Mouse (Mus musculus) WW6 (cell line): ENCODE measurements around the gene Cacna1s.

ENCODE experiments used
- DNase-seq: peaks from one replicate; pipeline ENCODE4 v3.0.0-alpha.2; 2013; ENCODE audit warnings: low read depth, low spot score

Cacna1s gene

GRCm38 (mm10) chr1:136051465-136051864 is 1.1 kb upstream of the Cacna1s start:
- DNase-seq, result no peak

- DNase-seq, result no peak
Measured at GRCm38 (mm10) chr1:136055771-136056170, 3.2 kb downstream of the Cacna1s start.

DNA sequence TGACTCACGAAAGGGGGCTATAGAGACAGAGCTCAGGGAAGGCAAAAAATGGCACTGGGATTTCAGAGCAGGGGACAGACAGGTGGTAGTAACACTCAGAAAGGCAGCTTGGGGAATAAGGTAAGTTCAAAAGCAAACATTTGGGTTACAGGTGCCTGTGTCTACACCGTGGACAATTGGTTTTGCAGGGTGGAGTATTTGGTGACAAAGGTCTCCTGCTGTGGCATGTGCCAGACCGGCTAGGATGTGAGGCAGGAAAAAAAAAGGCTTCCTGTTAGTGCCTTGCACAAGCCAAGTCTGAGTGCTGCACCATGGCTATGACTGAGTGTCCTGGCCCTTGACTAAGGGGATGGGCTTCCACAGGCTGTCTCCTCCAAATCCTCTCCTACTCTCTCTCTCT is 6.0 kb downstream of the Cacna1s start:
- no peak for DNase-seq

- no peak for DNase-seq
Measured at GRCm38 (mm10) chr1:136061041-136061789, 8.7 kb downstream of the Cacna1s start.

DNA sequence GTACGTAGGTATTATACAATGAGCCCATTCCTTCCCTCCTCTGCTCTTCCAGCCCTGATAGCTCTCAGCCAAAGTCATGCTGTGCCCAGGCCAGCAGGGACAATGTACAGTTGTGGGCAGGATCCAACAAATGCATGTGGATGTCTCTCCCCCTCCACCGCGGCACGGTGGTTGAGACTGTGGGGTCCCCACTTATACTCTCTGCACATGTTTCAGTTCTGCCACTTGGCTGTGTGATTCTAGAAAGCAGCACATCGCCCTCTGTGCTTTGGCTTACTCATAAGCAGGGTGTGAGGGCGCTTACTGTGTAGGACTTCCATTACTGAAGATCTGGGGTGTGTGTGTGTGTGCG is 9.2 kb downstream of the Cacna1s start:
- no peak for DNase-seq

DNA sequence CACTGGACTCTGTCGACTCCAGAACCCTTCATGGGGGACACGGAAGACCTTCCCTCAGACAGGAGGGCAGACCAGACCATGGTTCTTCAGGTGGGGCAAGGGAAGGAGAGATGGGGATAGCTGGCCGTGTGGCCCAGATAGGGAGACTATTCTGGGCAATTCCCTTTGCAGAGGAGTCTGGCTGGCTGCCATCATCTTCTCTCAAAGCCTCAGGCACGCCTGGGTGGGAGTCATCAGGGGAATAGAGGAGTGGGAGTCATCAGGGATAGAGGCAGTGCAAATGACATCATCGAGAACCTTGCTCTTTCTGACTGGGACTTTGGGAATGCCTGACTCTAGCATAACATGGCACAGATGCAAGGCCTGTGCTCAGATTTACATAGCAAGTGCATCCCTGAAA is 11.4 kb downstream of the Cacna1s start:
- no peak for DNase-seq

GRCm38 (mm10) chr1:136066621-136067020 is 14.1 kb downstream of the Cacna1s start:
- no peak for DNase-seq

- DNase-seq, result no peak
Measured at GRCm38 (mm10) chr1:136067579-136067978, 15.0 kb downstream of the Cacna1s start.

DNA sequence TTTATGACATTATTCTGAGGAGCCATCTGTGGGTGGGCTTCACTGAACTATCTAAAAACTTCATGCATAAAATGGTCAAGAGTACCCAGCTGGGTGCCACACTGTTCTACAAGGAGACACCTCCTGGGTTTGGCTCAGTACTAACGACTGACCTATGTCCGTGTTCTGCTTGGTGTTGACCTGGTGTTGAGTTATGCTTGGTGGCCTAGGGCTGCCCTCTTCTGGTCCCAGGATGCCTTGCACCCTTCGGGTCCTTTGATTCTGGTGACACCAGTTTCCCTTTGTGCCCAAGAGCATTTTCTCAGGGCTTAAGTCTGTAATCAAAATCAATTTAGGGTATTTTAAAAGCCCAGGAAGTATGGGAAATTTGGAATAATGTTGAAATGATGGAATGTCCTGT is 23.5 kb downstream of the Cacna1s start:
- DNase-seq, result no peak

DNA sequence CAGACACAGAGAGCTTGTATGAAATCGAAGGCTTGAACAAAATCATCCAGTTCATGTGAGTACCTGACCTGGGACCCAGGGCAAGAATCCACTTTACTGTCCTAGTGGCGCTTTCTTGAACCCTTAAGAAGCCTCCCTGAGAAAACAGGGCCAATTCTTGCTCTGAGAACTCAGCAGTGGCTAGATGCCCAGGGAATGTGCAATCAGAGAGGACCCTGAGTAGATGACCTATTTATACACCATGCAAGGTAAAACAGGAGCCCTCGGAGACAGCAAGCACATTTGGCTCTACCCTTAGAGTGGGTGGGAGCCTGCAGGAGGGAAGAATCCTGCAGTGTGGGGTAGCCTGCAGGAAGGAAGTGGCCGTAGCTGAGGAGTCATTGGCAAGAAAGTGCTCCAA is 25.1 kb downstream of the Cacna1s start:
- no peak for DNase-seq

DNA sequence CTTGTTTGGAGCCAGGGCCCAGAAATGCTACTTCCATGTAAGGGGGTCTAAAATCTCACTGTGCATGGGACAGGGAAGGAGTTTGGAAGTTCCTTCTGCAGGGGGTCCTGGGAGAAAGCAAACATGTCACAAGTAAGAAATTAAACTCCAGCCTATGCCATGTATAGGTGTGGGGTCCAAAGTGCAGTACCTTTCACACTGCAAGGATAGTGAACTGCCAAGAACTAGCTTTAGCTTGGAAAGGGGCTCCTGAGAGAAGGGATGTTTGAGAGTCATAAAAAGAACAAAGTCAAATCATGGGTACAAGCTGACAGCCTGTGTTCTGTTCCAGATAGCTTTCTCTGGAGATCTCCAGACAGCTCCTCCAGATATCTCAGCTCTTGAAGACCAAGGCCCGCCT is 28.6 kb downstream of the Cacna1s start:
- DNase-seq, result no peak

GRCm38 (mm10) chr1:136085988-136086685 is 33.6 kb downstream of the Cacna1s start:
- no peak for DNase-seq

GRCm38 (mm10) chr1:136089368-136090165 is 37.0 kb downstream of the Cacna1s start:
- DNase-seq, result no peak

GRCm38 (mm10) chr1:136093726-136094125 is 41.2 kb downstream of the Cacna1s start:
- no peak for DNase-seq

GRCm38 (mm10) chr1:136094807-136095206 is 42.3 kb downstream of the Cacna1s start:
- DNase-seq, result no peak

DNA sequence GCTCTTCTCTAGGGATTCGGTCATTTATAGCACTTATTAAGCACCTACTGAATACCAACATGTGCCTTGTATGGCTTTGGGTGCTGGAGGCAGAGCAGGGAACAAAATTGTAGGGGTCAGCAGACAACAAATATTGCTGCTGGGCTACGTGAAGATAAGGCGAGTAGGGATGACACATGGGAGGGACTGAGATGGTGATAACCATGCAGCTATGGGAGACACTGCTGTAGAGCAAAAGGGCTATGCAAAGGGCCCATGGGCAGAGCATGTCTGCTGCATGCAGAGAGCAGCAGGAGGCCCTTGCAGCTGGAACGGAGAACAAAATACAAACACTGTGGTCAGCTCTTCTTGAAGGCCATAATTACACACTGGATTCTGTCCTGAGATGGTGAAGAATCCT is 49.5 kb downstream of the Cacna1s start:
- no peak for DNase-seq

- no peak for DNase-seq
Measured at GRCm38 (mm10) chr1:136102551-136102950, 50.0 kb downstream of the Cacna1s start.

GRCm38 (mm10) chr1:136102981-136103380 is 50.4 kb downstream of the Cacna1s start:
- no peak for DNase-seq

DNA sequence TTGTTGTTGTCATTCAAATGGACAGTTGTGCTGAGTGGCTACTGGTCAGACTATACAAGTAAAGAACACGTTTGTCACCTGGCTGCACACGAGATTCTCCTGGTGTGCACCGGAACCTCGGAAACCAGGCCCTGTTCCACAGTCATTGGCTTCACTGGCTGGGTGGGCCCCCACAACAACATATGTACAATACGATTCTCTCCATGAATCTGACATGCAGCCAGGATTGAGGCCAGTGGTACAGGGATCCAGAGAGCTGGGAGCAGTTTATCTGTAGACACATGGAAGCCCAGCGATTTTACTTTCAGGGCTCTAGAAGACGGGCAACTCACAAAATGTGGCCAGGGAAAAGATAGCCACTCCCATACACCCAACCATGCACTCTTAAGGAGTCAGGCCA is 51.1 kb downstream of the Cacna1s start:
- DNase-seq, result no peak

GRCm38 (mm10) chr1:136104741-136105140 is 52.2 kb downstream of the Cacna1s start:
- no peak for DNase-seq

GRCm38 (mm10) chr1:136109464-136109863 is 56.9 kb downstream of the Cacna1s start:
- no peak for DNase-seq

GRCm38 (mm10) chr1:136116183-136116582 is 63.6 kb downstream of the Cacna1s start:
- no peak for DNase-seq

DNA sequence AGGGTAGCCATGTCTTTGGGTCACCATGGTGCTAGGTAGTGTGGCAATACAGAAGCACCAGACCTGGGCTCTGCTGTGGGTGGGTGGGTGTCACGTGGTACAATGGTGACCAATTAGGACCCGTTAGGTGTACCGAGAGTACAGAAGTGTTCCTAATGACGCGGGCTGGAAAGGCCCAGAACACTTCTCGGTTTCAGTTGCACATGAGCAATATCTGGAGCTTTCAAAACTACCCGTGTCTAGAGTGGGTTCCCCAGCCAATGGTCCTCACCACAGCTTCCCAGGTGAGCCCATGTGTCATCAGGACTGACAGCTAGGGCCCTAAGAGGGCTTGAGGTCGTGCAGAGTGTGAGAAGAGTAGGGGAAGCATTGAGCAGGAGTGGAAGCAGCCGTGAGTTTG is 64.5 kb downstream of the Cacna1s start:
- DNase-seq, result no peak
